Mouse (Mus musculus) liver, embryonic 13.5 days (tissue): ENCODE measurements around the gene Eln. TPM values are rescaled to one million over a fixed set of nuclear protein-coding genes. Genes with fewer than 3 reads are reported as not detected.

Experiments
- ATAC-seq: fragments of 200-750 bp; cut with Nextera tagmentation; 2 replicates; pipeline ENCODE4 v1.8.0; 2017; ENCODE audit warnings: low read depth, mild to moderate bottlenecking, moderate number of reproducible peaks, moderate library complexity
- DNase-seq: peaks from one replicate; pipeline ENCODE4 v3.0.0; 2022
- H3K27ac ChIP-seq: fragments of 300-500 bp; sonication (generic); 2 replicates; pipeline ENCODE4 v1.5.1; 2015; ENCODE audit warnings: moderate library complexity, mild to moderate bottlenecking, inconsistent platforms
- H3K27me3 ChIP-seq: fragments of 300-500 bp; sonication (generic); 2 replicates; pipeline ENCODE4 v1.6.1; 2015; ENCODE audit warnings: mild to moderate bottlenecking, inconsistent platforms
- H3K36me3 ChIP-seq: fragments of 300-500 bp; sonication (generic); 2 replicates; pipeline ENCODE4 v1.6.1; 2015; ENCODE audit warnings: mild to moderate bottlenecking, inconsistent platforms
- H3K4me1 ChIP-seq: fragments of 300-500 bp; sonication (generic); replicated peaks from 2 replicates; pipeline ENCODE4 v1.6.1; 2015; ENCODE audit warnings: inconsistent platforms
- H3K4me2 ChIP-seq: fragments of 300-500 bp; sonication (generic); 2 replicates; pipeline ENCODE4 v1.6.1; 2015; ENCODE audit warnings: inconsistent platforms, mild to moderate bottlenecking, moderate library complexity
- H3K4me3 ChIP-seq: fragments of 300-500 bp; sonication (generic); replicated peaks from 2 replicates; pipeline ENCODE4 v1.5.1; 2015; ENCODE audit warnings: mild to moderate bottlenecking, inconsistent platforms
- H3K9ac ChIP-seq: fragments of 300-500 bp; sonication (generic); 2 replicates; pipeline ENCODE4 v1.6.1; 2015; ENCODE audit warnings: mild to moderate bottlenecking, inconsistent platforms
- H3K9me3 ChIP-seq: fragments of 300-500 bp; sonication (generic); replicated peaks from 2 replicates; pipeline ENCODE4 v1.6.1; 2016; ENCODE audit warnings: inconsistent platforms
- WGBS: fragments of 180-500 bp; shearing (Covaris S2); methylation state at CpG from one replicate; pipeline ENCODE4 v1.1.7; 2015; ENCODE audit not compliant: insufficient replicate concordance; 5-methylcytosine and 5-hydroxymethylcytosine counted together
- polyA plus RNA-seq: library from polyadenylated mRNA; unstranded; fragments of >200 nt; fragmentation: Nextera tagmentation; extraction: Ambion mirVana; gene quantifications from 2 replicates; pipeline ENCODE4 v1.2.1, GENCODE M21; 2015

Gene Eln
- polyA plus RNA-seq, result 3.5 and 3.8 TPM in 2 replicates

DNA sequence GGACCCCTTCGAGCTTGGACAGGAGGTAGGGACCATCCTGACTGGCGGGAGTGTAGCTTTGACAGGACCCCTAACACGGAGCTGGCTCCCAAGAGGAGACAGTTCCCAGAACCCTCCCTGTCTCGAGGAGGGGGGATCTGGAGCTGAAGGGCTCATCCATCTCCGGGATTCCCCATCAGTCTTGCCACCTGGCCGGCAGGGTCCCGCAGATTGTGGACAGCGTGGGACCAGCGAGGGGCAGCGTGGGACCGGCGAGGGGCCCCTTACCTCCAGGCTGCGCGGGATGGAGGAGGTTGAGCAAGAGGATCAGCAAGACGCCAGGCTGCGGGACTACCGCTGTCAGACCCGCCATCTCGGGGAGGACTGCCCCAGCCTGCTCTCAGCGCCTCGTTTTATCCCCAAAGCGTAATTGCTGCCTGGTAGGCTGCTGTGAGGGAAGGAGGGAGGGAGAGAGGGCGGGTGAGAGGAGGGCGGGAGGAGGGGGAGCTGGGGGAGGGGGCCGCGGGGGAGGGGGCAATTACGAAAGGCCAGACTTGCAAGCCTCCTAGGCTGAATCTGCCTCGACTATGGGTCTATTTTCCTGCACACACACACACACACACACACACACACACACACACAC is at the start of gene Eln:
TSS of gene Eln (minus strand) at position 434 of the 622 bp plus-strand sequence.
- peak within 1 kb of the TSS; percentile 54 for H3K4me2 ChIP-seq
- no peak within 1 kb of the TSS for H3K9ac ChIP-seq
- peaks cover 25% of the 10 kb centered on the region; the same call in 1 of the 2 replicates for H3K27me3 ChIP-seq
- H3K4me3 ChIP-seq, result peak within 1 kb of the TSS; percentile 40
- H3K4me1 ChIP-seq, result peaks cover 9% of the 10 kb centered on the region
- no peak within 1 kb of the TSS for H3K27ac ChIP-seq
- 3% methylated on average over 22 of the region's 28 CpGs for WGBS
- no peak for DNase-seq
- no peaks in the 10 kb centered on the region for H3K36me3 ChIP-seq
- H3K9me3 ChIP-seq, result no peaks in the 10 kb centered on the region
- ATAC-seq, result no peak

DNA sequence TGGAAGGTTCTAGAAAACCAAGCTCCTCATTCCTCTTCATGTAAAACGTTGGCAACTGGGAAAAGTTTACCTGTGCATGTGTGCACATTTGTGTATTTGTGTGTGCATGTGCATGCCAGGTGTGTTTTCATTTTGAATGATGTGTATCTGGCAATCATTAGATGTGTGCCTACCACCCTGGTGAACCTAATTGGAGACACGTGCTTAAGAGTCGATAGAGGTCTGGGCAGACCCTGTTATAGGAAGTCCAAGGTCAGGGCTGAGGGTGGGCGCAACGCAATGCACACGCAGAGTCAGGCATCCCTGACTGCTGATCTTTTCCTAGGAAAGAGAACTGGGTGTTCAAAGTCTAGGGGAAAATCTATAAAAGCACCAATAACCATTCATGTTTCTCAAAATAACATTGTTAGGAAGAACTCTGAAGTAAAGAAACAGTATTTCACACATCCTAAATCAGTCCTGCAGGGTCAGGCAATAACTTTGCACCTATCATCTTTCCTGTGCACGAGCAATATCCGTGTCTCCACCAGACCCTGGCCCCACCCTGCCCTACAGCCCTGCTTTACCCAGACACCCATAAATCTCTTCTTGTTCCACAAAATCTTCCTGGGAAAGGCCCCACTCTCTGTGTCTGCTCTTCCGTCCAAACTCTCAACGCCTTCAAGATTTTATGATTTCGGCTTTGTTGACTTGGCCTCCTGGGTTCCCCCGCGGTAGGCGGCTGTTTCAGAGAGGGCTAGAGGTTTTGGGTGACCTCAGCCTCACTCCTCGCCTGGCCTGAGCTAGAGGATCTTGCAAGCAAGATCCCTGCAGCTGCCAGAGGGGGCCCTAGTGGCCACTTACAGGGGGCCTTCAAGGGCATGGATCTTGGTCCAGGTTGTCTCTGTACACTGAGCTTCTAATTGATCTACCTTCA is 43.2 kb upstream of the Eln start:
- no peak overlapping the region for H3K9ac ChIP-seq
- H3K4me1 ChIP-seq, result no peaks in the 10 kb centered on the region
- WGBS, result 72% methylated on average over 15 of the region's 15 CpGs
- H3K27ac ChIP-seq, result no peak overlapping the region
- no peaks in the 10 kb centered on the region for H3K27me3 ChIP-seq
- ATAC-seq (no peak), DNase-seq (no peak)
- H3K9me3 ChIP-seq, result no peaks in the 10 kb centered on the region
- no peak overlapping the region for H3K4me2 ChIP-seq
- no peak overlapping the region for H3K4me3 ChIP-seq
- H3K36me3 ChIP-seq, result no peaks in the 10 kb centered on the region

DNA sequence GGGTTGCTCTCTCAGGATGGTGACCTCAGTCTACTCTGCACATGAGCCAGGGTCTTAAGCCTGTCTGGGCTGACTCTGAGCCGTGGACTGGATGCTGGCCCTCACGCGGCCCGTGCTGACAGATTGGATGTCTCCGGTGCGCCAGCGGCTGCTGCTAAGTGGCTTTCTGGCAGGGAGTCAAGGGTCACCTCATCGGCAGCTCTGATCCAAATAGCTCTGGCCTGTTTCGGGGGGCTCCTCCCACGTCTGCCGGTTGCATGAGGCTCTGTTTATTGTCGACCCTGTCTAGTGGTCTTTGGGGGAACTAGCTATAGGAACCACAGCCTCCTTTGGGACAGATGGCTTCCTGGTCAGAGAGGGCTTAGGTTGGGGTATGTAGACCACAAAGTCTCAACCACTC is 41.1 kb upstream of the Eln start:
- no peak overlapping the region for H3K27ac ChIP-seq
- H3K36me3 ChIP-seq, result no peaks in the 10 kb centered on the region
- H3K4me1 ChIP-seq, result no peaks in the 10 kb centered on the region
- DNase-seq (no peak), ATAC-seq (no peak)
- no peaks in the 10 kb centered on the region for H3K9me3 ChIP-seq
- 47% methylated on average over 12 of the region's 12 CpGs for WGBS
- no peak overlapping the region for H3K4me3 ChIP-seq
- H3K4me2 ChIP-seq, result no peak overlapping the region
- H3K27me3 ChIP-seq, result no peaks in the 10 kb centered on the region
- H3K9ac ChIP-seq, result no peak overlapping the region

DNA sequence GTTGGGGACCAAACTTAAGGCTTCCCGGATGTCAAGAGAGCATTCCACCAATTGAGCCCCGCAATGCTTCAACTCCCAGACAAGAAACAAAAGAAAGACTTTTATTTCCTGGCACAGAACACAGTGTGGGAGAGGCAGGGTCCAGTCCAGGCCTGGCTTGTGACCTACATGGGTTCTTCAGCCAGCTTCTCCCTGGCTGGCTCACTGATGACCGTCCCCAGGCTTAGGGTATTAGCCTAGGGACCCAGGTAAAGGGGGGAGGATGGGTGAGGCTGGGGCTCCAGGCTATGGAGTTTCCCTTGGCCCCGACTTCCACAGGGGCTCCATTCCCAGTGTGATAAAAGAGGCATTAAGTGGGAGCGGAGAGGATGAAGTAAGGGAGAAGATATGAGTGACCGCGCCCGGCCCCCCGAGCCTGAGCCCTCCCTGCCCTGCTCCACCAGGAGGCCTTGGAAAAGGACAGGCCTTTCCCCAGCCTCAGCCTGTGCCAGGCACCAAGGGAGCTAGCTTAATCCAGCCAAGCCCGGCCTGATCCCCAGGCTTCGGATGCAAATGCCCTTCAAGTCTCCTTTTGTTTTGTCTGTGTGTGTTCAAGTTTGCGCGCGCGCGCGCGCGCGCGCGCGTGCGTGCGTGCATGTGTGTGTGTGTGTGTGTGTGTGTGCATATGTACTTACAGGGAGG is 38.7 kb upstream of the Eln start:
- no peaks in the 10 kb centered on the region for H3K36me3 ChIP-seq
- WGBS, result 77% methylated on average over 25 of the region's 25 CpGs
- no peaks in the 10 kb centered on the region for H3K27me3 ChIP-seq
- no peak overlapping the region for H3K4me3 ChIP-seq
- no peak overlapping the region for H3K9ac ChIP-seq
- no peaks in the 10 kb centered on the region for H3K4me1 ChIP-seq
- H3K9me3 ChIP-seq, result no peaks in the 10 kb centered on the region
- DNase-seq (no peak), ATAC-seq (no peak)
- no peak overlapping the region for H3K4me2 ChIP-seq
- no peak overlapping the region for H3K27ac ChIP-seq

DNA sequence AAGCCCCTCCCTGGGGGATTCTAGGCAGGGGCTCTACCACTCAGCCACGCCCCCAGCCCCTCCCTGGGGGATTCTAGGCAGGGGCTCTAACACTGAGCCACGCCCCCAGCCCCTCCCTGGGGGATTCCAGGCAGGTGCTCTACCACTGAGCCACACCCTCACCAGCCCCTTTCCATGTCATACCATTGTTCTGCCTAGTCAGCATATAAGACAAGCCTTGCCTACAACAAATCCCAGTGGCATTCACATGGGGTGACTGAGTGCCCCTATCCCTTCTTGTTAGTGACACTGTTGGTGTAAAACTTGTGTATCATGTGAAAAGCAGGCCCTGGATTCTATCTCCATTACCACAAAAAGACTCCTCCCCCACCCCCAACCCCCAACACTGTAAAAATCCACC is 36.7 kb upstream of the Eln start:
- H3K9me3 ChIP-seq, result no peaks in the 10 kb centered on the region
- no peaks in the 10 kb centered on the region for H3K36me3 ChIP-seq
- ATAC-seq (no peak), DNase-seq (no peak)
- H3K4me1 ChIP-seq, result no peaks in the 10 kb centered on the region
- H3K9ac ChIP-seq, result no peak overlapping the region
- no peak overlapping the region for H3K4me2 ChIP-seq
- H3K27me3 ChIP-seq, result no peaks in the 10 kb centered on the region
- 45% methylated on average over 2 of the region's 2 CpGs for WGBS
- no peak overlapping the region for H3K4me3 ChIP-seq
- no peak overlapping the region for H3K27ac ChIP-seq

DNA sequence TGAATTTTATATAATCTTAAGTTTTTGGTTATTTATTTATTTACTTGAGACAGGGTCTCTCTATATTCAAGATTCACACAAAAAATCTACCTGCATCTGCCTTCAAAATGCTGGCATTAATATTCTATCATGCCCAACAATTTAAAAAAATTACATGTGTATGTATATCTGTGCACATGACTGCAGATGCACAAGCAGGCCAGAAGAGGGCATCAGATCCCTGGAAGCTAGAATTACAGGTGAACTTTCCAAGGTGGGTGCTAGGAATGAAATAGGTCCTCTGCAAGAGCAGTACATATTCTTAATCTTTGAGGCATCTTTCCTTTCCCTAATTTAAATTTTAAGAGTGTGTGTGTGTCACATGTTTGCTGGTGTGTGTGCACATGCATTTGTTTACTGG is 33.8 kb upstream of the Eln start:
- Histone ChIP-seq H3K9ac (no peak overlapping the region), H3K27me3 (no peaks in the 10 kb centered on the region), H3K36me3 (no peaks in the 10 kb centered on the region), H3K4me1 (no peaks in the 10 kb centered on the region), H3K4me2 (no peak overlapping the region), H3K4me3 (no peak overlapping the region), H3K9me3 (no peaks in the 10 kb centered on the region), H3K27ac (no peak overlapping the region)
- ATAC-seq (no peak), DNase-seq (no peak)

DNA sequence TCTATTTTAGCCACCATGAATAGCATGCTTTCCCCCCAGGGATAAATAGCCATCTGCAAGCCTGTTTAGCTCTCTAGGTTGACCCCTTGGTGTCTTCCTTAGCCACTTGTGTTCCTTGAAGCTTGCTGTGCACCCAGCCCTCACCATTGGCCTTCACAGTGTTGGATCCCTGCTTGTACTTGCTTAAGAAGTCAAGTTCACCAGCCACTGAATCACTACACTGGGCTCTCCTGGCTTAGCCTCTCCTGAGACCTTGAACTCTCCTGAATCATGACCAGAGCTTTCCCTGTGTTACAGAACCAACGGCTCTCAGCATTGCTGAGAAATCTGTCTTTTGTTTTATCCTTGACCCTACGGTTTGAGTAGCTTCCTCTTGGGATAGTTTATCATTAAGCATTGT is 33.0 kb upstream of the Eln start:
- WGBS, result 47% methylated on average over 2 of the region's 2 CpGs
- no peak for ATAC-seq
- no peak overlapping the region for H3K9ac ChIP-seq

DNA sequence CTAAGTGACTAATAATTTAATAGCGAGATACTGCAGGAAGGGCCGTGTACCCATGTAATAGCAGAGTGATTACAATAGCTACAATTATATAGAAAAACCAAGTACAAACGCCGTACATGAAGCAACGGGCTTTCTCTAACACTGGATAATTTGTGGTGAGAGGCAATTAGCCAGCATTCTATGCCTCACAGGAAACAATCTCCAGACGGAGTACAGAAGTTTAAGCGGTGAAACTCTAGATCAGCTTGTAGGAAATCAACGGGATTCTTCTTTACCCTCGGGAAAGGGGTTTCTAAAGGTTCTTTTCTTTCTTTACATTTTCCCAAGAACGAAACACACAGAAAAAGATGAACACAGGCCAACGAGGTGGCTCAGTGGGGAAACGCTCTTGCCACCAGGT is 29.4 kb upstream of the Eln start:
- ATAC-seq (no peak), DNase-seq (no peak)
- no peaks in the 10 kb centered on the region for H3K9me3 ChIP-seq
- H3K4me3 ChIP-seq, result no peak overlapping the region
- 68% methylated on average over 12 of the region's 12 CpGs for WGBS
- no peaks in the 10 kb centered on the region for H3K36me3 ChIP-seq
- H3K4me1 ChIP-seq, result no peaks in the 10 kb centered on the region
- no peak overlapping the region for H3K4me2 ChIP-seq
- H3K27me3 ChIP-seq, result no peaks in the 10 kb centered on the region
- no peak overlapping the region for H3K9ac ChIP-seq
- no peak overlapping the region for H3K27ac ChIP-seq

More for the DNA sequence above, 33.0 kb upstream of the Eln start:
- DNase-seq, result no peak
- Histone ChIP-seq H3K4me1 (no peaks in the 10 kb centered on the region), H3K9me3 (no peaks in the 10 kb centered on the region), H3K27me3 (no peaks in the 10 kb centered on the region), H3K4me3 (no peak overlapping the region), H3K4me2 (no peak overlapping the region), H3K27ac (no peak overlapping the region), H3K36me3 (no peaks in the 10 kb centered on the region)

DNA sequence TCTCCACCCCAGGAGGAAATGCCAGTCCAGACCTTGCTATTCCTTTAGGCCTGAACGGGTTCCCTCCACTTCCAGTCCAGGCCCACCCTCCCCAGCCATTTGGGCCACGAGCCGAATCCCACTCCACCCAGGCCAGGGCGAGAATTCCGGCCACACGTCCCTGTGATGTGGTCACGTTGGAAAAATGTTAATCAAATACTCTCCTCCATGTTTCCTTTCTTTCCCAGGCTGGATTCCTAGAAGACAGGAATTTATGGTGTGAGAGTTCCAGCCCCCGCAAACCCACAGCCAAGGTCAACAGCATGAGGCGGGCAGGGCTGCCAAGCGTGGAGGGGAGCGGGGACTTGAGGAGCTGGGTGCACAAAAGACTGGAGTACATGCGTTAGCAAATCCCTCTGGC is 25.4 kb upstream of the Eln start:
- H3K27ac ChIP-seq, result no peak overlapping the region
- no peak overlapping the region for H3K9ac ChIP-seq
- ATAC-seq, result no peak
- H3K9me3 ChIP-seq, result no peaks in the 10 kb centered on the region
- H3K27me3 ChIP-seq, result no peaks in the 10 kb centered on the region
- 77% methylated on average over 12 of the region's 12 CpGs for WGBS
- H3K4me3 ChIP-seq, result no peak overlapping the region
- H3K36me3 ChIP-seq, result no peaks in the 10 kb centered on the region
- no peak for DNase-seq
- H3K4me1 ChIP-seq, result no peaks in the 10 kb centered on the region
- no peak overlapping the region for H3K4me2 ChIP-seq

DNA sequence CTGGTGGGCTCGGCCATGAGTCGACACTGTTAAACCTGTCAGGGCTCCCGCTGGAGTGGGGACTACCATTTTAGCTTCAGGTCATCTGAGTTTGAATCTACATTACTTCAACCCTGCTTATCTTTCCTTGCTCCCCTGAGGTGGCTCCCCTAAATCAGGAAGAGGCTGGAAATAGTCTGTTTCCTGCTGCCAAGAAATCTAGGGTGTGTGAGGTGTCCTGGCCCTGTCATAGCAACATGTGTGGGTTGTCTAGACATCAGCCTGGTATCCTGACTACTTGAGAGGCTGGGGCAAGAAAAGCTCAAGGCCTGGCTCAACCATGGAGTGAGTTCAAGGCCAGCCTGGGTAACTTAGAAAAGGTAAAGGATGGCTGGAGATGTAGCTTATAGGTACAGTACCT is 24.6 kb upstream of the Eln start:
- no peak overlapping the region for H3K4me3 ChIP-seq
- no peak overlapping the region for H3K27ac ChIP-seq
- DNase-seq, result no peak
- 54% methylated on average over 3 of the region's 3 CpGs for WGBS
- H3K9ac ChIP-seq, result no peak overlapping the region
- no peak for ATAC-seq
- no peak overlapping the region for H3K4me2 ChIP-seq
- no peaks in the 10 kb centered on the region for H3K4me1 ChIP-seq
- no peaks in the 10 kb centered on the region for H3K27me3 ChIP-seq
- H3K36me3 ChIP-seq, result no peaks in the 10 kb centered on the region
- H3K9me3 ChIP-seq, result no peaks in the 10 kb centered on the region

DNA sequence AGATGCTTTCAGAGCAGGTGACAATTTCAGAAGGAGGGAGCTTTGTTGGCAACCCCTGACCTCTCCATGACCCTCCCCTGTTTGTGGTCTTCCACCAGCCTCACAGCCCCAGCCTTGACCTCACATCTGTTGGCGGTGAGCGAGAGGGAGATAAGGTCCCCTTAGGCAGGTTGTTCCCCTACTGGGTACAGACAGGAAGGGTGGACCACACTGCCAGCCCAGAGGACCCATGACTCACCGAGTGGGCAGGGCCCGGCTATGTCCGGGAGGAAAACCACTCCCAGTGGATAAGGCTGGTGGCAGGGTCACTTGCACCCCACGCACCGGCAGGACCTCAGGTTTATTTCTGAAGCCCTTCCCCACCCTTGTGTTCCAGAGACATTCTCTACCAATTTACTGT is 22.1 kb upstream of the Eln start:
- no peak overlapping the region for H3K4me3 ChIP-seq
- ATAC-seq, result no peak
- no peak overlapping the region for H3K4me2 ChIP-seq
- DNase-seq, result no peak
- no peak overlapping the region for H3K27ac ChIP-seq
- H3K4me1 ChIP-seq, result no peaks in the 10 kb centered on the region
- no peaks in the 10 kb centered on the region for H3K27me3 ChIP-seq
- no peaks in the 10 kb centered on the region for H3K36me3 ChIP-seq
- no peaks in the 10 kb centered on the region for H3K9me3 ChIP-seq
- 12% methylated on average over 7 of the region's 7 CpGs for WGBS
- no peak overlapping the region for H3K9ac ChIP-seq
